Mouse (Mus musculus): ENCODE measurements at regions not wholly inside any gene's neighbourhood (a gene's known extent, or its start where the extent isn't known, plus 50 kb on each side); places are given as distances from the start of the nearest gene placed in this dataset.

GRCm38 (mm10) chr12:65325347-65325746 is 100.0 kb downstream of the Wdr20rt start:
- Histone ChIP-seq H3K27me3 (replicated peaks; ENCODE audit: control insufficient read depth, insufficient read depth, low read length) (no peaks in the 10 kb centered on the region), H3K36me3 (ENCODE audit: control insufficient read depth, insufficient read depth, low read length) (no peaks in the 10 kb centered on the region), H3K4me3 (ENCODE audit: insufficient read depth, low read depth, low read length) (no peak overlapping the region), H3K4me1 (ENCODE audit: control insufficient read depth, insufficient read depth, low read length) (no peaks in the 10 kb centered on the region), H3K27ac (ENCODE audit: insufficient read depth, low read depth, low read length) (no peak overlapping the region)
- WGBS: 52% methylated on average over 1 of the region's 1 CpGs
- TF ChIP-seq POLR2A (IDR thresholded peaks at IDR 0.05; ENCODE audit: low read depth, low read length) (no peak), CTCF (conservative IDR thresholded peaks at IDR 0.05; ENCODE audit: insufficient read depth, insufficient read length, low read depth, low read length) (no peak)
- DNase-seq: no peak

GRCm38 (mm10) chr12:65328532-65328931 is 103.2 kb downstream of the Wdr20rt start:
- no peak for DNase-seq

GRCm38 (mm10) chr12:65329678-65330077 is 104.4 kb downstream of the Wdr20rt start:
- Histone ChIP-seq H3K36me3 (ENCODE audit: control insufficient read depth, insufficient read depth, low read length) (no peaks in the 10 kb centered on the region), H3K27ac (ENCODE audit: insufficient read depth, low read depth, low read length) (no peak overlapping the region), H3K4me1 (ENCODE audit: control insufficient read depth, insufficient read depth, low read length) (no peaks in the 10 kb centered on the region), H3K4me3 (ENCODE audit: insufficient read depth, low read depth, low read length) (no peak overlapping the region), H3K27me3 (replicated peaks; ENCODE audit: control insufficient read depth, insufficient read depth, low read length) (no peaks in the 10 kb centered on the region)
- no peak for DNase-seq
- TF ChIP-seq POLR2A (IDR thresholded peaks at IDR 0.05; ENCODE audit: low read depth, low read length): no peak
- no peak for TF ChIP-seq CTCF (conservative IDR thresholded peaks at IDR 0.05; ENCODE audit: insufficient read depth, insufficient read length, low read depth, low read length)

More at GRCm38 (mm10) chr12:65328532-65328931, 103.2 kb downstream of the Wdr20rt start:
- Histone ChIP-seq H3K4me3 (ENCODE audit: insufficient read depth, low read depth, low read length) (no peak overlapping the region), H3K36me3 (ENCODE audit: control insufficient read depth, insufficient read depth, low read length) (no peaks in the 10 kb centered on the region), H3K4me1 (ENCODE audit: control insufficient read depth, insufficient read depth, low read length) (no peaks in the 10 kb centered on the region), H3K27ac (ENCODE audit: insufficient read depth, low read depth, low read length) (no peak overlapping the region), H3K27me3 (replicated peaks; ENCODE audit: control insufficient read depth, insufficient read depth, low read length) (no peaks in the 10 kb centered on the region)
- no peak for TF ChIP-seq CTCF (conservative IDR thresholded peaks at IDR 0.05; ENCODE audit: insufficient read depth, insufficient read length, low read depth, low read length)
- no peak for TF ChIP-seq POLR2A (IDR thresholded peaks at IDR 0.05; ENCODE audit: low read depth, low read length)
- 86% methylated on average over 5 of the region's 5 CpGs for WGBS

GRCm38 (mm10) chr12:65340009-65340408 is 114.7 kb downstream of the Wdr20rt start:
- Histone ChIP-seq H3K36me3 (ENCODE audit: control insufficient read depth, insufficient read depth, low read length) (no peaks in the 10 kb centered on the region), H3K27ac (ENCODE audit: insufficient read depth, low read depth, low read length) (no peak overlapping the region), H3K27me3 (replicated peaks; ENCODE audit: control insufficient read depth, insufficient read depth, low read length) (no peaks in the 10 kb centered on the region), H3K4me1 (ENCODE audit: control insufficient read depth, insufficient read depth, low read length) (no peaks in the 10 kb centered on the region), H3K4me3 (ENCODE audit: insufficient read depth, low read depth, low read length) (no peak overlapping the region)
- no peak for TF ChIP-seq POLR2A (IDR thresholded peaks at IDR 0.05; ENCODE audit: low read depth, low read length)
- no peak for TF ChIP-seq CTCF (conservative IDR thresholded peaks at IDR 0.05; ENCODE audit: insufficient read depth, insufficient read length, low read depth, low read length)
- WGBS: 57% methylated on average over 2 of the region's 2 CpGs
- no peak for DNase-seq

- Histone ChIP-seq H3K27me3 (replicated peaks; ENCODE audit: control insufficient read depth, insufficient read depth, low read length) (no peaks in the 10 kb centered on the region), H3K27ac (ENCODE audit: insufficient read depth, low read depth, low read length) (no peak overlapping the region), H3K4me3 (ENCODE audit: insufficient read depth, low read depth, low read length) (no peak overlapping the region), H3K36me3 (ENCODE audit: control insufficient read depth, insufficient read depth, low read length) (no peaks in the 10 kb centered on the region), H3K4me1 (ENCODE audit: control insufficient read depth, insufficient read depth, low read length) (no peaks in the 10 kb centered on the region)
- no peak for DNase-seq
- 15% methylated on average over 1 of the region's 1 CpGs for WGBS
- no peak for TF ChIP-seq POLR2A (IDR thresholded peaks at IDR 0.05; ENCODE audit: low read depth, low read length)
- no peak for TF ChIP-seq CTCF (conservative IDR thresholded peaks at IDR 0.05; ENCODE audit: insufficient read depth, insufficient read length, low read depth, low read length)
Measured at GRCm38 (mm10) chr12:65347251-65347650, 121.9 kb downstream of the Wdr20rt start.

- no peak overlapping the region for H3K4me3 ChIP-seq (ENCODE audit: insufficient read depth, low read depth, low read length)
- 74% methylated on average over 4 of the region's 4 CpGs for WGBS
- no peaks in the 10 kb centered on the region for H3K4me1 ChIP-seq (ENCODE audit: control insufficient read depth, insufficient read depth, low read length)
- H3K36me3 ChIP-seq (ENCODE audit: control insufficient read depth, insufficient read depth, low read length): no peaks in the 10 kb centered on the region
- DNase-seq: no peak
- TF ChIP-seq CTCF (conservative IDR thresholded peaks at IDR 0.05; ENCODE audit: insufficient read depth, insufficient read length, low read depth, low read length) (no peak), POLR2A (IDR thresholded peaks at IDR 0.05; ENCODE audit: low read depth, low read length) (no peak)
- no peak overlapping the region for H3K27ac ChIP-seq (ENCODE audit: insufficient read depth, low read depth, low read length)
- H3K27me3 ChIP-seq (replicated peaks; ENCODE audit: control insufficient read depth, insufficient read depth, low read length): no peaks in the 10 kb centered on the region
Measured at GRCm38 (mm10) chr12:65349535-65349934, 124.2 kb downstream of the Wdr20rt start.

DNA sequence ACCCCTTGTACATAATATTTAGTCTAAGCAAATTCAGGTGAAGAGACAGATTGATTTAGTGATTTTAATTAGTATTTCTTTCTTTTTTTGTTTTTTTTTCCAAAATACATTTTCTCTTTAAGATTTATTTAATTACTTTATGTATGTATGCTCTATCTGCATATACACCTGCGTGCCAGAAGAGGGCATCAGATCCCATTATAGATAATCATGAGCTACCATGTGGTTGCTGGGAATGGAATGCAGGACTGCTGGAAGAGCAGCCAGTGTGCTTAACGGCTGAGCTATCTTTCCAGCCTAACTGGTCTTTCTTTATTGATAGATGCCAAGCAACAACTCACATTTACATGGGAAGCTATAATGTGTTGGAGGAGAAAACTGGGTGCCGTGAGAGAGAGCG is 138.9 kb downstream of the Wdr20rt start:
- no peak overlapping the region for H3K4me3 ChIP-seq (ENCODE audit: insufficient read depth, low read depth, low read length)
- no peak for DNase-seq
- no peak overlapping the region for H3K27ac ChIP-seq (ENCODE audit: insufficient read depth, low read depth, low read length)
- no peaks in the 10 kb centered on the region for H3K27me3 ChIP-seq (replicated peaks; ENCODE audit: control insufficient read depth, insufficient read depth, low read length)
- WGBS: 65% methylated on average over 4 of the region's 4 CpGs
- H3K36me3 ChIP-seq (ENCODE audit: control insufficient read depth, insufficient read depth, low read length): no peaks in the 10 kb centered on the region
- TF ChIP-seq CTCF (conservative IDR thresholded peaks at IDR 0.05; ENCODE audit: insufficient read depth, insufficient read length, low read depth, low read length) (no peak), POLR2A (IDR thresholded peaks at IDR 0.05; ENCODE audit: low read depth, low read length) (no peak)
- no peaks in the 10 kb centered on the region for H3K4me1 ChIP-seq (ENCODE audit: control insufficient read depth, insufficient read depth, low read length)

DNA sequence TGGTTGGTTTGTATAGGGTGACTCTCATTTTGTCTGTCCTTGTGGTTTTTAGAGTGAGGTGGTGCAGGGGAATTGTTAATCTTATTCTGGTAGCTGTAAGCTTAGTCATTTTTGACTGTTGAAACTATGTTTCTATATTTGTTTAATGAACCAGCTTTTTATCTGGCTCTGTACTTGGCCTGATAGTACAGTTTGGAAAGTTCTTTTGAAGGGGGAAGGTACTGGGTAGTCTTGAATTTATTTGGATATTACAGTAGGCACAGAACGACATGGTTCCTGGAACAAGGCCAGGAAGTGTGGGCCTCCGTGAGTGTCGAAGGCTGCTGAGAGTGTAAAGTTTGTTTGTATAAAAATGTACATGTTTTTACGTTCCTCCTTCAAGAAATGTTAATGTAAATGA is 142.0 kb downstream of the Wdr20rt start:
- Histone ChIP-seq H3K4me1 (ENCODE audit: control insufficient read depth, insufficient read depth, low read length) (no peaks in the 10 kb centered on the region), H3K27me3 (replicated peaks; ENCODE audit: control insufficient read depth, insufficient read depth, low read length) (no peaks in the 10 kb centered on the region), H3K27ac (ENCODE audit: insufficient read depth, low read depth, low read length) (no peak overlapping the region), H3K4me3 (ENCODE audit: insufficient read depth, low read depth, low read length) (no peak overlapping the region), H3K36me3 (ENCODE audit: control insufficient read depth, insufficient read depth, low read length) (no peaks in the 10 kb centered on the region)
- 36% methylated on average over 4 of the region's 4 CpGs for WGBS
- no peak for TF ChIP-seq POLR2A (IDR thresholded peaks at IDR 0.05; ENCODE audit: low read depth, low read length)
- no peak for TF ChIP-seq CTCF (conservative IDR thresholded peaks at IDR 0.05; ENCODE audit: insufficient read depth, insufficient read length, low read depth, low read length)
- DNase-seq: no peak
